Mouse (Mus musculus) embryonic facial prominence, embryonic 11.5 days (tissue): ENCODE results near the gene Atp11b. TPM values are rescaled to one million over a fixed set of nuclear protein-coding genes. Genes with fewer than 3 reads are reported as not detected.

Experiments used
- ATAC-seq: fragments of 200-750 bp; cut with Nextera tagmentation; replicated peaks from 2 replicates; pipeline ENCODE4 v1.8.0; 2017; ENCODE audit warnings: low read depth; ENCODE audit not compliant: insufficient number of reproducible peaks, low FRiP score, low TSS enrichment
- DNase-seq: peaks from one replicate; pipeline ENCODE4 v3.0.0-alpha.2; 2015; ENCODE audit warnings: low spot score
- H3K27ac ChIP-seq: fragments of 300-500 bp; sonication (generic); replicated peaks from 2 replicates; pipeline ENCODE4 v1.5.1; 2014; ENCODE audit warnings: mild to moderate bottlenecking, low read depth, low read length, control low read depth
- H3K27me3 ChIP-seq: fragments of 300-500 bp; sonication (generic); 2 replicates; pipeline ENCODE4 v1.6.1; 2014; ENCODE audit warnings: mild to moderate bottlenecking, low read length, moderate library complexity, mixed read lengths; ENCODE audit not compliant: control insufficient read depth, insufficient read depth
- H3K36me3 ChIP-seq: fragments of 300-500 bp; sonication (generic); replicated peaks from 2 replicates; pipeline ENCODE4 v1.6.1; 2014; ENCODE audit warnings: low read depth, mild to moderate bottlenecking, low read length, moderate library complexity, mixed read lengths; ENCODE audit not compliant: control insufficient read depth, insufficient read depth
- H3K4me1 ChIP-seq: fragments of 300-500 bp; sonication (generic); 2 replicates; pipeline ENCODE4 v1.6.1; 2014; ENCODE audit warnings: low read length, mixed read lengths; ENCODE audit not compliant: control insufficient read depth, insufficient read depth
- H3K4me2 ChIP-seq: fragments of 300-500 bp; sonication (generic); 2 replicates; pipeline ENCODE4 v1.6.1; 2014; ENCODE audit warnings: low read depth, mild to moderate bottlenecking, control low read depth, low read length, moderate library complexity
- H3K4me3 ChIP-seq: fragments of 300-500 bp; sonication (generic); 2 replicates; pipeline ENCODE4 v1.5.1; 2014; ENCODE audit warnings: low read depth, low read length, control low read depth
- H3K9ac ChIP-seq: fragments of 300-500 bp; sonication (generic); replicated peaks from 2 replicates; pipeline ENCODE4 v1.6.1; 2014; ENCODE audit warnings: mild to moderate bottlenecking, control low read depth, low read length
- H3K9me3 ChIP-seq: fragments of 300-500 bp; sonication (generic); replicated peaks from 2 replicates; pipeline ENCODE4 v1.6.1; 2016; ENCODE audit warnings: mild to moderate bottlenecking, low read length, inconsistent platforms, mixed read lengths; ENCODE audit not compliant: control insufficient read depth
- WGBS: fragments of 180-500 bp; shearing (Covaris S2); extraction: QIAGEN DNeasy Blood & Tissue Kit; methylation state at CpG from one replicate; pipeline ENCODE4 v1.1.7; 2014; 5-methylcytosine and 5-hydroxymethylcytosine counted together
- polyA plus RNA-seq: library from polyadenylated mRNA; unstranded; fragments of >200 nt; fragmentation: Nextera tagmentation; extraction: Ambion mirVana; gene quantifications from 2 replicates; pipeline ENCODE4 v1.2.1, GENCODE M21; 2014

Atp11b gene
- polyA plus RNA-seq, 1 experiment from 2014 or later = 34.6 TPM

GRCm38 (mm10) chr3:35900555-35901204 is 146.8 kb downstream of the Atp11b start:
- no peak overlapping the region for H3K27ac ChIP-seq
- H3K4me3 ChIP-seq = no peak overlapping the region
- ATAC-seq (no peak), DNase-seq (no peak)
- H3K27me3 ChIP-seq = no peaks in the 10 kb centered on the region
- WGBS = 95% methylated on average over 5 of the region's 5 CpGs
- no peak overlapping the region for H3K9ac ChIP-seq
- no peaks in the 10 kb centered on the region for H3K4me1 ChIP-seq
- no peak overlapping the region for H3K4me2 ChIP-seq
- H3K9me3 ChIP-seq = no peaks in the 10 kb centered on the region
- no peaks in the 10 kb centered on the region; the same call in 1 of the 2 replicates for H3K36me3 ChIP-seq

Other genes starting within 250 kb of the Atp11b start
- 112 and 119 TPM in 2 replicates for gene Dcun1d1, start 183.3 kb downstream of the Atp11b start, polyA plus RNA-seq
- 39.1 and 42.6 TPM in 2 replicates for gene Mccc1, start 246.6 kb downstream of the Atp11b start, polyA plus RNA-seq